Mouse (Mus musculus) erythroblast, embryonic 14.5 days (primary cell): ENCODE data around the gene Aak1.
"Not testable (repeated sequence)": the region's sequence is repeated elsewhere in the genome, so short reads cannot be mapped to it uniquely, and the experiment has no call there.

Source experiments
- GATA1 ChIP-seq: IDR thresholded peaks from 2 replicates; pipeline ENCODE4 v1.6.1; 2012; ENCODE audit warnings: low read length, inconsistent platforms, mixed read lengths
- TAL1 ChIP-seq: IDR thresholded peaks from 3 replicates; pipeline ENCODE4 v1.6.1; 2012; ENCODE audit warnings: low read length, inconsistent platforms, mixed read lengths

DNA sequence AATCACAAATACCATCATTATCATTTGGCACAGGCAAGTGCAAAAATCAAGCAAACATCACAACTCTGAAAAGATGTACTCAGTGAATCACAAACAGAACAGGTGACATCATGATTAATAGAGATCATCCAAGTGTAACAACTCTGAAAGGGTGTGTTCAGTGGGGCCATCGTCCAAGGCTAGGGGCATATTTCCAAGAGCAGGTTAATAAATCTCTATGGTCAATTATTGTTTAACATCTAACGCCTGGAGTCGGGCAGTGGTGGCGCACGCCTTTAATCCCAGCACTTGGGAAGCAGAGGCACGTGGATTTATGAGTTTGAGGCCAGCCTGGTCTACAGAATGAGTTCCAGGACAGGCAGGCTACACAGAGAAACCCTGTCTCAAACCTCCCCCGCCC, 182.0 kb downstream of the Aak1 start:
- TF ChIP-seq TAL1, GATA1: not testable (repeated sequence)
